Mouse (Mus musculus) intestine, embryonic 14.5 days (tissue): ENCODE measurements at regions not wholly inside any gene's neighbourhood (a gene's known extent, or its start where the extent isn't known, plus 50 kb on each side); places are given as distances from the start of the nearest gene placed in this dataset.
"Not testable (repeated sequence)": the region's sequence is repeated elsewhere in the genome, so short reads cannot be mapped to it uniquely, and the experiment has no call there.

Experiments
- ATAC-seq: fragments of 200-750 bp; cut with Nextera tagmentation; replicated peaks from 2 replicates; pipeline ENCODE4 v1.8.0; 2017; ENCODE audit warnings: low read depth, moderate number of reproducible peaks, moderate TSS enrichment, moderate library complexity; ENCODE audit not compliant: low FRiP score, low TSS enrichment
- DNase-seq: peaks from one replicate; pipeline ENCODE4 v3.0.0-alpha.2; 2018; ENCODE audit warnings: low spot score
- H3K27ac ChIP-seq: fragments of 300-500 bp; sonication (generic); 2 replicates; pipeline ENCODE4 v1.5.1; 2014; ENCODE audit warnings: low read depth, mild to moderate bottlenecking, control low read depth
- H3K27me3 ChIP-seq: fragments of 300-500 bp; sonication (generic); replicated peaks from 2 replicates; pipeline ENCODE4 v1.6.1; 2014; ENCODE audit warnings: low read length, control low read depth; ENCODE audit not compliant: control insufficient read depth, insufficient read depth
- H3K36me3 ChIP-seq: fragments of 300-500 bp; sonication (generic); 2 replicates; pipeline ENCODE4 v1.6.1; 2014; ENCODE audit warnings: low read length, control low read depth; ENCODE audit not compliant: control insufficient read depth, insufficient read depth
- H3K4me1 ChIP-seq: fragments of 300-500 bp; sonication (generic); replicated peaks from 2 replicates; pipeline ENCODE4 v1.6.1; 2014; ENCODE audit warnings: low read length, control low read depth, mixed read lengths; ENCODE audit not compliant: control insufficient read depth, insufficient read depth
- H3K4me2 ChIP-seq: fragments of 300-500 bp; sonication (generic); 2 replicates; pipeline ENCODE4 v1.6.1; 2014; ENCODE audit warnings: low read length
- H3K4me3 ChIP-seq: fragments of 300-500 bp; sonication (generic); 2 replicates; pipeline ENCODE4 v1.5.1; 2014; ENCODE audit warnings: low read depth, low read length, control low read depth, mixed read lengths
- H3K9ac ChIP-seq: fragments of 300-500 bp; sonication (generic); 2 replicates; pipeline ENCODE4 v1.6.1; 2014; ENCODE audit warnings: mild to moderate bottlenecking, low read length
- H3K9me3 ChIP-seq: fragments of 300-500 bp; sonication (generic); 2 replicates; pipeline ENCODE4 v1.6.1; 2016; ENCODE audit warnings: low read length, control low read depth; ENCODE audit not compliant: control insufficient read depth
- WGBS: fragments of 180-500 bp; shearing (Covaris S2); extraction: QIAGEN DNeasy Blood & Tissue Kit; methylation state at CpG from one replicate; pipeline ENCODE4 v1.1.7; 2014; 5-methylcytosine and 5-hydroxymethylcytosine counted together

GRCm38 (mm10) chr3:155915981-155916380 lies 645.6 kb upstream of the Negr1 start:
- no peaks in the 10 kb centered on the region for H3K27me3 ChIP-seq

DNA sequence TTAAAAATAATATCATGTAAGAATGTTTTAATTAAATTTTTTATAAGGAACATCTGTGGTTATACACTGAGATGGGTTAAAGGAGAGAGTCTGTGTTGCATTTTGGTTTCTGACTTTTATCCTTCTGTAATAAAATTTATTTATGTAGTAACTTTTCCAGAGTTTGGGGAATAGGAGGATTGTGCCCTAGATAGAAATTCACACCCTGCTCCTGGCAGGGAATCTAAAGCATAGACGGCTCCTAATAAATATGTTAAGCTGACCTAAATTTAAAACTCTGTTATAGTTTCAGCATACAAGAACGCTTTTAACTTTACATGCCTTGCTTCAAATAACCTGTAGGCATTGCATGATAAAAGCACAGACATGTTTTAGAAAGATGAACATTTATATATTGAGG lies 618.7 kb upstream of the Negr1 start:
- H3K36me3 ChIP-seq = no peaks in the 10 kb centered on the region
- WGBS = 81% methylated on average over 2 of the region's 2 CpGs
- no peak overlapping the region for H3K4me2 ChIP-seq
- H3K27ac ChIP-seq = no peak overlapping the region
- no peaks in the 10 kb centered on the region for H3K9me3 ChIP-seq
- H3K4me1 ChIP-seq = no peaks in the 10 kb centered on the region
- DNase-seq (no peak), ATAC-seq (no peak)
- H3K27me3 ChIP-seq = no peaks in the 10 kb centered on the region
- no peak overlapping the region for H3K4me3 ChIP-seq
- H3K9ac ChIP-seq = no peak overlapping the region

More at GRCm38 (mm10) chr3:155915981-155916380, 645.6 kb upstream of the Negr1 start:
- WGBS = 77% methylated on average over 6 of the region's 6 CpGs
- H3K9me3 ChIP-seq = no peaks in the 10 kb centered on the region
- no peak overlapping the region for H3K4me2 ChIP-seq
- no peaks in the 10 kb centered on the region for H3K4me1 ChIP-seq
- H3K27ac ChIP-seq = no peak overlapping the region
- no peaks in the 10 kb centered on the region for H3K36me3 ChIP-seq
- ATAC-seq (no peak), DNase-seq (no peak)
- H3K4me3 ChIP-seq = no peak overlapping the region
- H3K9ac ChIP-seq = no peak overlapping the region

DNA sequence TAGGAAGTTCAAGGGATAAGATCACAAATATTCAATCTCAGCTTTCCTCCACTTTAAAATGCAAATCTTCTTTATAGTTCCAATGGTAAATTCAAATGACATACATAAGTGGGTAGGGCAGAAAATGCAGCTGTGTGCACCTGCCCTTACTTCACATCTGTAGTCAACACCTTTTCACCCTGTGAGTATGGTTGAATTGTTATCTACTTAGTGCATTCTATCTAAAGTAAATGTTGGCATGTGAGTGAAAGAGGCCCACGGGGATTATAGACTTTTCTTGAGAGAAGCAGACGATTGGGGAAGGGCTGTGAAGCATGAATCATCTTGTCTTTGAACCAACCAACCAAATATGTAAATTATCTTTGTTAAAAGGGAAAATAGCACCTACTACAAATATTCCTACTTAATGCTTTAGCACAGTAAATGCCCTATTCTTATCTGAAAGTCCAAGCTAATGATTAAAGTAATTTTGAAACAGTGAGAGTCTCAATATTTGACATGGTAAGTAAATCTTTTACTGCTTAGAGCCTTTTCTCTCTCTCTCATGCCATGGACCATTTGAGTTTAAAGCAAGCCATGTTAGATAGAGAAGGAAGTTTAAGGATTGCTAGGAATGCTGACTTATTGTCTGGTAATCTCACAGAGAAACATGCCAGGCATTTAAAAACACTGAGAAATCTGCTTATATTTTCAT lies 617.4 kb upstream of the Negr1 start:
- Histone ChIP-seq H3K27ac (no peak overlapping the region), H3K9ac (no peak overlapping the region), H3K4me1 (no peaks in the 10 kb centered on the region), H3K4me2 (no peak overlapping the region), H3K9me3 (no peaks in the 10 kb centered on the region), H3K4me3 (no peak overlapping the region), H3K36me3 (no peaks in the 10 kb centered on the region), H3K27me3 (no peaks in the 10 kb centered on the region)
- WGBS = 49% methylated on average over 2 of the region's 2 CpGs
- ATAC-seq (no peak; the same call in 1 of the 2 replicates), DNase-seq (no peak)

- Histone ChIP-seq H3K27me3 (no peaks in the 10 kb centered on the region), H3K9ac (no peak overlapping the region), H3K9me3 (no peaks in the 10 kb centered on the region), H3K27ac (no peak overlapping the region), H3K36me3 (no peaks in the 10 kb centered on the region), H3K4me2 (no peak overlapping the region), H3K4me3 (no peak overlapping the region), H3K4me1 (no peaks in the 10 kb centered on the region)
- DNase-seq (no peak), ATAC-seq (no peak)
- WGBS = 85% methylated on average over 2 of the region's 2 CpGs
These were observed 616.4 kb upstream of the Negr1 start for GRCm38 (mm10) chr3:155945188-155945587.

DNA sequence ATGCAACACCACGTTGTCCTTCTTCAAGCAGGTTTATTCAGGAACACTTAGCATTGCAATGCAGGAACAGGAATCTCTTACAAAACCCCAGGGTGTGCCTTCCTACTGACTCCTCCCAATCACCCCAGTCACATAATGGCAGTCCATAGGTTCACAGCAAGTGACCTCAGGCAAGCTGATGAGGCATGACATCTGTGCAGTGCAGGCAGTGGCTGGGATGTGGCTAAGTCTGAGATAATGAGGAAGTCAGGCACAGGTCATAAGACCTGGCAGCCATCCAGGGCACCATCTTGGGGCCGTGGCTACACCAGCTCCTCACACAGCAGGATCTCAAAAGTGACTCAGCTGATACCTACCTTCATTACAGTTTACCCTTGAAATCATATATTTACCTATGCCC lies 599.1 kb upstream of the Negr1 start:
- 45% methylated on average over 2 of the region's 2 CpGs for WGBS

GRCm38 (mm10) chr3:155979636-155980035 lies 582.0 kb upstream of the Negr1 start:
- no peaks in the 10 kb centered on the region for H3K36me3 ChIP-seq
- ATAC-seq (no peak), DNase-seq (no peak)
- no peak overlapping the region for H3K4me3 ChIP-seq
- H3K27ac ChIP-seq = no peak overlapping the region
- no peaks in the 10 kb centered on the region for H3K27me3 ChIP-seq
- H3K4me2 ChIP-seq = no peak overlapping the region
- H3K4me1 ChIP-seq = no peaks in the 10 kb centered on the region
- WGBS = 56% methylated on average over 2 of the region's 2 CpGs
- H3K9ac ChIP-seq = no peak overlapping the region
- no peaks in the 10 kb centered on the region for H3K9me3 ChIP-seq

More for the DNA sequence above, 599.1 kb upstream of the Negr1 start:
- not testable (repeated sequence) for H3K4me3 ChIP-seq, H3K4me2 ChIP-seq, H3K4me1 ChIP-seq, H3K9ac ChIP-seq, H3K27ac ChIP-seq, DNase-seq, ATAC-seq, H3K27me3 ChIP-seq, H3K36me3 ChIP-seq, H3K9me3 ChIP-seq

DNA sequence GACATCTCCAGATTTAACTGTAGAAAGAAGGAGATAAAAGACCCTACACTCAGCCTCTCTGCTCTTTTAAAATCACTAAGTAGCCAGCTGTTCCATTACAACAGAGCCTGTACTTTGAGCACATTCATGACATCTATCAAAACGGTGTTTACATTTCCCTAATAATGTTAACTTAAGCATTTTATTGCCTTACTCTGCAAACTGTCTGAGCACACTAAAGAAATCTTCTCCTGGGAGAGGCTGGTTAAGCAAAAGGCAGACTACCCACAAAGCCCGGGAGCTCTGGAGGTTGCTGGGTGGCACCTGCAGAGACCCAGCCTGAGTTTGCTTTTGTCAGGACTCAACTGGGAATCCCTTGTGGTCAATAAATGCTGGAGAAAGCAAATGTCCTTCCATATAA lies 567.5 kb upstream of the Negr1 start:
- Histone ChIP-seq H3K4me2 (no peak overlapping the region), H3K4me1 (peaks cover 18% of the 10 kb centered on the region; the same call in 1 of the 2 replicates), H3K9me3 (no peaks in the 10 kb centered on the region), H3K27me3 (no peaks in the 10 kb centered on the region), H3K9ac (no peak overlapping the region), H3K4me3 (no peak overlapping the region), H3K27ac (no peak overlapping the region), H3K36me3 (no peaks in the 10 kb centered on the region)
- DNase-seq = peak; percentile 62
- ATAC-seq = peak; percentile 83
- 9% methylated on average over 2 of the region's 2 CpGs for WGBS

- DNase-seq (no peak), ATAC-seq (no peak)
- Histone ChIP-seq H3K4me3 (no peak overlapping the region), H3K9ac (no peak overlapping the region), H3K36me3 (no peaks in the 10 kb centered on the region), H3K4me2 (no peak overlapping the region), H3K27ac (no peak overlapping the region), H3K9me3 (no peaks in the 10 kb centered on the region), H3K27me3 (no peaks in the 10 kb centered on the region), H3K4me1 (no peaks in the 10 kb centered on the region)
- WGBS = 46% methylated on average over 7 of the region's 7 CpGs
These were observed 543.8 kb upstream of the Negr1 start for GRCm38 (mm10) chr3:156017676-156018230.

- Histone ChIP-seq H3K36me3 (no peaks in the 10 kb centered on the region), H3K9me3 (no peaks in the 10 kb centered on the region), H3K27me3 (no peaks in the 10 kb centered on the region), H3K4me3 (no peak overlapping the region), H3K9ac (no peak overlapping the region), H3K4me2 (no peak overlapping the region), H3K27ac (no peak overlapping the region), H3K4me1 (no peaks in the 10 kb centered on the region)
- no peak for ATAC-seq
- DNase-seq = no peak
- 81% methylated on average over 5 of the region's 5 CpGs for WGBS
These were observed 532.9 kb upstream of the Negr1 start for GRCm38 (mm10) chr3:156028602-156029188.
